Mouse (Mus musculus) v-Abl transformed pro-B cells (cell line): Measurements from ENCODE around the gene Cavin4.

Source experiments
- in situ Hi-C, 2 experiments: fragments of 400-800 bp; cut with MboI; formaldehyde crosslinking; loops; one replicate each; pipeline ENCODE4 v1.15.1; 2025; ENCODE audit not compliant: unreplicated experiment in 2 of 2

The Cavin4 gene

GRCm38 (mm10) chr4:48715865-48716650 lies 52.7 kb downstream of the Cavin4 start:
- in situ Hi-C loops, result no loop called here

GRCm38 (mm10) chr4:48716817-48717216 lies 53.5 kb downstream of the Cavin4 start:
- in situ Hi-C loops, result no loop called here
